Mouse (Mus musculus): ENCODE data around the gene Hnrnph1. TPM values are rescaled to one million over a fixed set of nuclear protein-coding genes. Genes with fewer than 3 reads are reported as not detected.
"Not testable (repeated sequence)": the region's sequence is repeated elsewhere in the genome, so short reads cannot be mapped to it uniquely, and the experiment has no call there.

Hnrnph1 gene
- total RNA-seq, 2 experiments from 2014 or later, result 272 to 300 TPM

- TF ChIP-seq CTCF (conservative IDR thresholded peaks at IDR 0.05), result no peak
- Histone ChIP-seq H3K27ac (peak overlapping the region; percentile 94), H3K4me3 (peak overlapping the region; percentile 82)
- DNase-seq (ENCODE audit: low spot score in 2 of 2), result peak; percentile 46 to 68
Measured at GRCm38 (mm10) chr11:50358950-50359861, 17.6 kb upstream of the Hnrnph1 start.

GRCm38 (mm10) chr11:50361282-50361681 is 15.5 kb upstream of the Hnrnph1 start:
- H3K4me3 ChIP-seq; H3K27ac ChIP-seq; DNase-seq (ENCODE audit: low spot score in 2 of 2): not testable (repeated sequence)

- DNase-seq (ENCODE audit: low spot score in 2 of 2), result peak; percentile 72 to 90
- Histone ChIP-seq H3K4me3 (no peak overlapping the region), H3K27ac (no peak overlapping the region)
- peak; percentile 97 for TF ChIP-seq CTCF (conservative IDR thresholded peaks at IDR 0.05)
Measured at GRCm38 (mm10) chr11:50364548-50364947, 12.2 kb upstream of the Hnrnph1 start.

DNA sequence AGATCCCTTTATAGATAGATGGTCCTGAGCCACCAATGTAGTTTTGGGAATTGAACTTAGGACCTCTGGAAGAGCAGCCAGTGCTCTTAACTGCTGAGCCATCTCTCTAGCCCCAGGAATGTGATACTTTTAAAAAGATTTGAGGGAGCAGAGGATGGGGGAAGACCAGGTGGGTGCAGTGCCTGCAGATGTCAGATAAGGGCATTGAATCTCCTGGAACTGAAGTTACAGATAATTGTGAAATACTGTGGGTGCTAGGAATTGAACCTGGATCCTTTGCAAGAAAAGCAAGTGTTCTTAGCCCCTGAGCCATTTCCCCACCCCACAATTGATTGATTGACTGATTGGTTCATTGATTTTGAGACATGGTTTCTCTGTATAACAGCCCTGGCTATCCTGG is 11.5 kb upstream of the Hnrnph1 start:
- no peak for TF ChIP-seq CTCF (conservative IDR thresholded peaks at IDR 0.05)
- no peak for DNase-seq (ENCODE audit: low spot score in 2 of 2)

DNA sequence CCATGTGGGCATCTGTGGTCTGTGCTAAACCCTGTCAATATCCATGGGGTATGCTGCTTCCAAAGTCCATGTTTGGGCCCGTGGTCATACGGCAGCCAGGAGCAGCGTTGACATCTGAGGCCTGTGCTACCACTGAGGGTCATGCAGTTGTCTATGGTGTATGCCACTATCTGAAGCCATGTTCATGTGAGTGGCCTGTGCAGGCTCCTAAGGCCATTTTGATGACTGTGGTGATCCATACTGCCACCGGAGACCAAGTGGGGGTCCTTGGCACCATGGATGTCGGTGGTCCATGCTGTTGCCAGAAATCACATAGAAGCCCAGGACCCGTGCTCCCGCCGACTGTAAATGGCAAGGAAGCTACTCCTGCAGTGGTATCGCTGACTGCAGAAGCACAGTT is 9.3 kb upstream of the Hnrnph1 start:
- H3K4me3 ChIP-seq, result no peak overlapping the region
- TF ChIP-seq CTCF (conservative IDR thresholded peaks at IDR 0.05), result no peak
- no peak overlapping the region for H3K27ac ChIP-seq
- no peak for DNase-seq (ENCODE audit: low spot score in 2 of 2)

More for the DNA sequence above, 11.5 kb upstream of the Hnrnph1 start:
- no peak overlapping the region for H3K27ac ChIP-seq
- H3K4me3 ChIP-seq, result no peak overlapping the region

- Histone ChIP-seq H3K27ac (no peak overlapping the region), H3K4me3 (no peak overlapping the region)
- TF ChIP-seq CTCF (conservative IDR thresholded peaks at IDR 0.05), result no peak
- no peak for DNase-seq (ENCODE audit: low spot score in 2 of 2)
Measured at GRCm38 (mm10) chr11:50369360-50369911, 7.4 kb upstream of the Hnrnph1 start.

DNA sequence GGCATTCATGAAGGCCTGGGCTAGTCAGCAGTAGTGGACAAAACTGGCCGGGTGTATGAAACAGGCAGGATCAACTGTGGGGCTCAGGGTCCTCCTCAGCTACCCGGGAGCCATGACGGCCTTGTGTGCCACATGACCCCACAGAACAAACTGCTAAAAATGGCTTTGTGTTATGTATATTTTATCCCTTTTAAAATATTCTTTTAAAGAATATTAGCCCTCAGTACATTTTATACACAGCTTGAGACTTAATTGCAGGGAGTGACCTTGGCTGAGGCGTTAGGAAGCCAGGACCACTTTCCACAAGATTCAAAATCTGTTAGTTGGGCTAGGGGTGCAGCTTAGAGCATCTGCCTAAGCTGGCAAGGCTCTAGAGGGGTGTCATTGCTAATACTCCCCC is 5.8 kb upstream of the Hnrnph1 start:
- DNase-seq (ENCODE audit: low spot score in 2 of 2), result no peak
- TF ChIP-seq CTCF (conservative IDR thresholded peaks at IDR 0.05), result no peak
- Histone ChIP-seq H3K4me3 (no peak overlapping the region), H3K27ac (peak overlapping the region; percentile 85)

DNA sequence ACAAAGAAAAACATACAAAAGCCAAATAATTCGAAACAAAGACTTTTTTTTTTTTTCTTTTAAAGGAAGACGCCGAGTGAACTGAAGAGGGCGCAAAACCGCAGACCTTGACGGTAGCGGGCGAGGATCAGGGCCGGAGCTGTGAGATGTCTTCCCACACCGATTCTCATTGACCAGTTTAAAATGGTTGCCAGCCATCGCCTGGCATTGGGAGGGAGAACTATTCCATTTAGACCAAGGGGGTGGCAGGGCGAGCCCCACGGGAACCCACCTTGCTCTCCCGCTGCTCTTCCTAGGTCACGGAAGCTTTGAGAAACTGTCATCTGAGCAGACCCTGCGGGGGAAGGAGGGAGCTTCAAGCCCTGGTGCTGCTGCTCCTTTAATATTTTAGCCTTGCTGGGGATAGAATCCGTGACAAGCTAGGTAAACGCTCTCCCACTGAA is 5.4 kb upstream of the Hnrnph1 start:
- TF ChIP-seq CTCF (conservative IDR thresholded peaks at IDR 0.05), result peak; percentile 73
- Histone ChIP-seq H3K27ac (peak overlapping the region; percentile 85), H3K4me3 (peak overlapping the region; percentile 60)
- DNase-seq (ENCODE audit: low spot score in 2 of 2), result peak in 1 of 2 experiments; percentile 57

- peak overlapping the region; percentile 85 for H3K27ac ChIP-seq
Measured at GRCm38 (mm10) chr11:50371911-50372310, 4.9 kb upstream of the Hnrnph1 start.

DNA sequence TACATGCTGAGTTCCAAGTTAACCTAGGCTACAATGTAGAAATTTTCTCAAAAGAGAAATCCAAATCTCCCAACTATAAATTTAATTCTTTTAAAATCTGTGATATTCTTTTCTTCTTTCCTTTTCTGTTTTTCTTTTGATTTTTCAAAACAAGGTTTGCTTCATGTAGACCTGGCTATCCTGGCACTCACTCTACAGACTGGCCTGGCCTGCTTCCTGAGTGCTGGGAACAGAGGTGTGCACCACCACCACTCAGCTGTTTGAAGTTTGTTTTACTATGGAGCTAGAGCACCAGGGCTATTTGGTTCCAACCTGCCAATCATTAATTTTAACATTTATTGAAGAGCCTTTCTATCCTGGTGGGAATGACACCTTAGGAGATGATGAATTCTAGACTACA is 3.7 kb upstream of the Hnrnph1 start:
- H3K27ac ChIP-seq, result no peak overlapping the region
- no peak for DNase-seq (ENCODE audit: low spot score in 2 of 2)
- no peak for TF ChIP-seq CTCF (conservative IDR thresholded peaks at IDR 0.05)
- no peak overlapping the region for H3K4me3 ChIP-seq

More at GRCm38 (mm10) chr11:50371911-50372310, 4.9 kb upstream of the Hnrnph1 start:
- no peak for DNase-seq (ENCODE audit: low spot score in 2 of 2)
- peak overlapping the region; percentile 60; the same call in 1 of the 2 replicates for H3K4me3 ChIP-seq
- no peak for TF ChIP-seq CTCF (conservative IDR thresholded peaks at IDR 0.05)

DNA sequence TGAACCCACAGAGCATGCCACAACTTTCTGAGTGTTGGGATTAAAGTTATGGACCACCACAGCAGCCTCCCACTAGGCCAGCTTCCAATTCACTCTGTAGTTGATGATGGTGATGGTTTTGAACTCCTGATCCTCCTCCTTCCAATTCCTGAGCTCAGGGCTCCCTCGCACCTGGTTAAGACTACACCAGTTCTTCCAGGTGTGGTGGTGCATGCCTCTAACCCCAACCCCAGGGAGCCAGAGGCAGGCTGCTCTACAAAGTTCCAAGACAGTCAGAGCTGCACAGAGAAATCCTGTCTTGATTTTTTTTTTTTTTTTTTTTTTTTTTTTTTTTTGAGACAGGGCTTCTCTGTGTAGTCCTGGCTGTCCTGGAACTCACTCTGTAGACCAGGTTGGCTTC is 3.2 kb upstream of the Hnrnph1 start:
- no peak for TF ChIP-seq CTCF (conservative IDR thresholded peaks at IDR 0.05)
- Histone ChIP-seq H3K4me3 (no peak overlapping the region), H3K27ac (no peak overlapping the region)
- DNase-seq (ENCODE audit: low spot score in 2 of 2), result no peak

- Histone ChIP-seq H3K4me3 (no peak overlapping the region), H3K27ac (no peak overlapping the region)
- no peak for TF ChIP-seq CTCF (conservative IDR thresholded peaks at IDR 0.05)
- DNase-seq (ENCODE audit: low spot score in 2 of 2), result no peak
Measured at GRCm38 (mm10) chr11:50374286-50375015, 2.3 kb upstream of the Hnrnph1 start.

- no peak for TF ChIP-seq CTCF (conservative IDR thresholded peaks at IDR 0.05)
Measured at GRCm38 (mm10) chr11:50375421-50375820, 1.4 kb upstream of the Hnrnph1 start.

More at GRCm38 (mm10) chr11:50375421-50375820, 1.4 kb upstream of the Hnrnph1 start:
- Histone ChIP-seq H3K4me3 (no peak overlapping the region), H3K27ac (no peak overlapping the region)
- DNase-seq (ENCODE audit: low spot score in 2 of 2), result no peak

Data from layer of hippocampus, adult 2 months (tissue).